Mouse (Mus musculus) heart, embryonic 14.5 days (tissue): Measurements from ENCODE around the gene Sap30. TPM values are rescaled to one million over a fixed set of nuclear protein-coding genes. Genes with fewer than 3 reads are reported as not detected.

Experiments used
- ATAC-seq: fragments of 200-750 bp; cut with Nextera tagmentation; 2 replicates; pipeline ENCODE4 v1.8.0; 2017; ENCODE audit warnings: low read depth, moderate TSS enrichment; ENCODE audit not compliant: insufficient number of reproducible peaks, insufficient read depth, low FRiP score
- H3K27ac ChIP-seq, 2 experiments: fragments of 200-500 bp in 1 of 2; fragments of 300-500 bp in 1 of 2; sonication (generic) in 1 of 2; replicated peaks in 1 of 2; 2 replicates each; pipeline ENCODE4 v1.5.1; 2012 to 2014; ENCODE audit warnings: low read depth in 2 of 2, low read length in 2 of 2, control low read depth in 1 of 2, mild to moderate bottlenecking in 1 of 2, mixed read lengths in 1 of 2; ENCODE audit not compliant: control insufficient read depth in 1 of 2, insufficient read depth in 1 of 2
- H3K27me3 ChIP-seq: fragments of 300-500 bp; sonication (generic); 2 replicates; pipeline ENCODE4 v1.6.1; 2014; ENCODE audit warnings: mild to moderate bottlenecking, low read length, control low read depth; ENCODE audit not compliant: control insufficient read depth, insufficient read depth
- H3K36me3 ChIP-seq: fragments of 300-500 bp; sonication (generic); 2 replicates; pipeline ENCODE4 v1.6.1; 2014; ENCODE audit warnings: mild to moderate bottlenecking, control low read depth, low read length, mixed read lengths; ENCODE audit not compliant: control insufficient read depth, insufficient read depth
- H3K4me1 ChIP-seq, 2 experiments: fragments of 200-500 bp in 1 of 2; fragments of 300-500 bp in 1 of 2; sonication (generic) in 1 of 2; 2 replicates each; pipeline ENCODE4 v1.6.1; 2012 to 2014; ENCODE audit warnings: low read length in 2 of 2, control low read depth in 1 of 2, mixed read lengths in 1 of 2; ENCODE audit not compliant: control insufficient read depth in 2 of 2, insufficient read depth in 2 of 2
- H3K4me2 ChIP-seq: fragments of 300-500 bp; sonication (generic); 2 replicates; pipeline ENCODE4 v1.6.1; 2014; ENCODE audit warnings: mild to moderate bottlenecking, low read length
- H3K4me3 ChIP-seq, 2 experiments: fragments of 200-500 bp in 1 of 2; fragments of 300-500 bp in 1 of 2; sonication (generic) in 1 of 2; 2 replicates each; pipeline ENCODE4 v1.5.1; 2012 to 2014; ENCODE audit warnings: low read length in 2 of 2, mild to moderate bottlenecking in 2 of 2, control low read depth in 1 of 2, low read depth in 1 of 2, moderate library complexity in 1 of 2; ENCODE audit not compliant: control insufficient read depth in 1 of 2, insufficient read depth in 1 of 2
- H3K9ac ChIP-seq: fragments of 300-500 bp; sonication (generic); 2 replicates; pipeline ENCODE4 v1.6.1; 2014; ENCODE audit warnings: mild to moderate bottlenecking, low read length
- H3K9me3 ChIP-seq: fragments of 300-500 bp; sonication (generic); 2 replicates; pipeline ENCODE4 v1.6.1; 2016; ENCODE audit warnings: low read length, control low read depth; ENCODE audit not compliant: control insufficient read depth
- WGBS: fragments of 180-500 bp; shearing (Covaris S2); extraction: QIAGEN DNeasy Blood & Tissue Kit; methylation state at CpG from one replicate; pipeline ENCODE4 v1.1.7; 2014; 5-methylcytosine and 5-hydroxymethylcytosine counted together
- polyA plus RNA-seq: library from polyadenylated mRNA; unstranded; fragments of >200 nt; fragmentation: Nextera tagmentation; extraction: Ambion mirVana; gene quantifications from 2 replicates; pipeline ENCODE4 v1.2.1, GENCODE M21; 2014

The Sap30 gene
- 64.1 and 66.8 TPM in 2 replicates for polyA plus RNA-seq

DNA sequence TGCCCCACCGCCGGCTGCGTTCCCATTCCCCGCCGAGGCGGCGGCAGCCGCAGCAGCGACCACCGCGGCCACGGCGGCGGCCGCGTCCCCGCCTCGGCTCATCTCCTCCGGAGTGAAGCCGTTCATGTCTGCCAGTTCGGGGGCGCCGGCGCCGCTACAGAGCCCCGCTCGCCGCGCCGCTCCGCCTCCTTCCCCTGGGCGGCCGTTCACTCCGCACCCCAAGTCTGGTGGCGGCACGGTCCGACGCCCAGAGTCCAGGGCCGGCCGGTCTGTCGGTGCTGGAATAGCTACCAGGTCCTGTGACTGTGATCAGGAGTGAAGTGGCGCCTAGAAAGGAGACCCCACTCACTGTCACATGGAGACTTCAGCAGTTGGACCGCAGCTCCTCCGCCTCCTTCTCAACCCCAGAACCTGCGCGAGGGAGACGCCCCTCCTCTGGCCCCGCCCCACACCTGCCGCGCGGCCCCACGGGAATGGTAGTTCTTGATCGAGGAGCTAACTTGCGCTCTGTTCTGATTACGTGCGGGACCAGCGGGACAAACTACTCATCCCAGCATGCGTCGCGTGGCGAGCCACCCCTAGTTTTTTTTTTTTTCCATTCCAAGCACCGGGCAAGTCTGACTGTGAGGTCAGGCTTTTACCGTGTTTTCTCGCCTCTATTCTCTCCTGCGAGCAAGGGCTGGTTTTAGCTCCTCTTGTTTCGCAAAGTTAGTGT, at the start of gene Sap30:
Gene Sap30 (minus strand): TSS at position 420 of the 715 bp plus-strand sequence.
- Histone ChIP-seq H3K9ac (peak within 1 kb of the TSS; percentile 98), H3K27ac (peak within 1 kb of the TSS; percentile 97 to 100), H3K36me3 (peaks cover 24% of the 10 kb centered on the region), H3K27me3 (no peaks in the 10 kb centered on the region), H3K4me2 (peak within 1 kb of the TSS; percentile 71), H3K4me3 (peak within 1 kb of the TSS; percentile 94 to 95), H3K4me1 (peaks cover 0 to 8% of the 10 kb centered on the region in 2 experiments; a peak in 1 of 4 replicates), H3K9me3 (no peaks in the 10 kb centered on the region)
- WGBS: under 1% methylated on average over 60 of the region's 66 CpGs
- peak; percentile 98 for ATAC-seq

- H3K9me3 ChIP-seq: no peaks in the 10 kb centered on the region
- no peak overlapping the region for H3K4me3 ChIP-seq
- H3K4me2 ChIP-seq: no peak overlapping the region
- 93% methylated on average over 6 of the region's 6 CpGs for WGBS
- no peak overlapping the region for H3K27ac ChIP-seq
- no peaks in the 10 kb centered on the region for H3K27me3 ChIP-seq
- peaks cover 2 to 4% of the 10 kb centered on the region in 2 experiments; a peak in 2 of 4 replicates for H3K4me1 ChIP-seq
- peaks cover 12% of the 10 kb centered on the region for H3K36me3 ChIP-seq
- no peak for ATAC-seq
- no peak overlapping the region for H3K9ac ChIP-seq
Observed at GRCm38 (mm10) chr8:57536167-57536566, 48.5 kb upstream of the Sap30 start.

GRCm38 (mm10) chr8:57534495-57534894, 46.8 kb upstream of the Sap30 start:
- WGBS: 84% methylated on average over 4 of the region's 4 CpGs
- Histone ChIP-seq H3K9me3 (no peaks in the 10 kb centered on the region), H3K4me3 (no peak overlapping the region), H3K27me3 (no peaks in the 10 kb centered on the region), H3K27ac (no peak overlapping the region), H3K4me2 (no peak overlapping the region), H3K9ac (no peak overlapping the region), H3K36me3 (peaks cover 12% of the 10 kb centered on the region), H3K4me1 (peaks cover 6 to 10% of the 10 kb centered on the region in 2 experiments)
- ATAC-seq: no peak

DNA sequence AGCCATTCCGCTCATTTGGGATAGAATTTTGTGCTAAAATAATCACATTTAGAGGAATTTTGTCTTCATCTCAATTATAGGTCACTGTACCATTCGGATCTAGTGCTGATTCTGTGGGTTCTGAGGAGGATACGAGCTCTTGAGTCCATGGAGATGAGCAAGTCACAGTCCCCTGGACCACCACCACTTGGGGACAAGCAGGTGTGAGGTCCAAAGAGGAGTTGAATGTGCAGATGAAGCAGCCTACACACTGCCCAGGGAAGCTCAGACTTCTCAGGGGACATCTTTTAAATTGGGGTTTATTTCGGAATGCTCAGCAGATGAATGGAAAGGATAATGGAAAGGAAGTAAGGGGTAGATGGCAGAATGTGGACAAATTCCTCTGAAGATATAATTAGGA, 45.4 kb upstream of the Sap30 start:
- WGBS: 75% methylated on average over 4 of the region's 4 CpGs
- H3K4me2 ChIP-seq: no peak overlapping the region
- H3K4me3 ChIP-seq: no peak overlapping the region
- H3K9ac ChIP-seq: no peak overlapping the region
- H3K9me3 ChIP-seq: no peaks in the 10 kb centered on the region
- H3K4me1 ChIP-seq: peaks cover 6 to 10% of the 10 kb centered on the region in 2 experiments
- no peak overlapping the region for H3K27ac ChIP-seq
- peaks cover 12% of the 10 kb centered on the region for H3K36me3 ChIP-seq
- H3K27me3 ChIP-seq: no peaks in the 10 kb centered on the region
- no peak for ATAC-seq

GRCm38 (mm10) chr8:57532223-57532622, 44.6 kb upstream of the Sap30 start:
- ATAC-seq: no peak
- WGBS: 52% methylated on average over 2 of the region's 2 CpGs
- peaks cover 6 to 10% of the 10 kb centered on the region in 2 experiments for H3K4me1 ChIP-seq

GRCm38 (mm10) chr8:57530666-57531349, 43.1 kb upstream of the Sap30 start:
- H3K9ac ChIP-seq: peak overlapping the region; percentile 58
- 22% methylated on average over 15 of the region's 15 CpGs for WGBS

More at GRCm38 (mm10) chr8:57532223-57532622, 44.6 kb upstream of the Sap30 start:
- Histone ChIP-seq H3K4me3 (no peak overlapping the region), H3K9me3 (no peaks in the 10 kb centered on the region), H3K27ac (no peak overlapping the region), H3K4me2 (no peak overlapping the region), H3K27me3 (no peaks in the 10 kb centered on the region), H3K9ac (no peak overlapping the region), H3K36me3 (peaks cover 12% of the 10 kb centered on the region)

GRCm38 (mm10) chr8:57530238-57530637, 42.6 kb upstream of the Sap30 start:
- Histone ChIP-seq H3K9ac (peak overlapping the region; percentile 58), H3K27ac (peak overlapping the region; percentile 56 to 57; a peak in 3 of 4 replicates), H3K4me3 (peak overlapping the region in 1 of 2 experiments; percentile 20; a peak in 2 of 4 replicates), H3K9me3 (no peaks in the 10 kb centered on the region), H3K4me2 (peak overlapping the region; percentile 55), H3K4me1 (peaks cover 6 to 10% of the 10 kb centered on the region in 2 experiments), H3K27me3 (no peaks in the 10 kb centered on the region), H3K36me3 (no peaks in the 10 kb centered on the region)
- 74% methylated on average over 13 of the region's 13 CpGs for WGBS
- no peak for ATAC-seq

More at GRCm38 (mm10) chr8:57530666-57531349, 43.1 kb upstream of the Sap30 start:
- H3K27me3 ChIP-seq: no peaks in the 10 kb centered on the region
- peak overlapping the region; percentile 56 to 57; a peak in 3 of 4 replicates for H3K27ac ChIP-seq
- H3K4me2 ChIP-seq: peak overlapping the region; percentile 55
- peaks cover 6 to 10% of the 10 kb centered on the region in 2 experiments for H3K4me1 ChIP-seq
- peak overlapping the region; percentile 3 to 20; a peak in 2 of 4 replicates for H3K4me3 ChIP-seq
- peaks cover 5% of the 10 kb centered on the region for H3K36me3 ChIP-seq
- ATAC-seq: peak; percentile 42; the same call in 1 of the 2 replicates
- no peaks in the 10 kb centered on the region for H3K9me3 ChIP-seq
